Mouse (Mus musculus) olfactory bulb, adult 2 months (tissue): ENCODE results near the gene Rnh1. TPM values are rescaled to one million over a fixed set of nuclear protein-coding genes. Genes with fewer than 3 reads are reported as not detected.

Experiments
- H3K27ac ChIP-seq: fragments of 200-500 bp; 2 replicates; pipeline ENCODE4 v1.5.1; 2012; ENCODE audit warnings: low read depth, low read length; ENCODE audit not compliant: insufficient read depth
- H3K4me1 ChIP-seq: fragments of 200-500 bp; 2 replicates; pipeline ENCODE4 v1.6.1; 2012; ENCODE audit warnings: low read length; ENCODE audit not compliant: control insufficient read depth, insufficient read depth
- H3K4me3 ChIP-seq: fragments of 200-500 bp; 2 replicates; pipeline ENCODE4 v1.5.1; 2012; ENCODE audit warnings: mild to moderate bottlenecking, low read depth, low read length, moderate library complexity; ENCODE audit not compliant: insufficient read depth
- CTCF ChIP-seq: fragments of 200-500 bp; IDR thresholded peaks from 2 replicates; pipeline ENCODE4 v1.5.1; 2012; ENCODE audit warnings: low read depth, mild to moderate bottlenecking, low read length, moderate library complexity; ENCODE audit not compliant: insufficient read depth
- POLR2A ChIP-seq: fragments of 200-500 bp; IDR thresholded peaks from 2 replicates; pipeline ENCODE4 v1.6.1; 2012; ENCODE audit warnings: mild to moderate bottlenecking, low read depth, low read length, moderate library complexity; ENCODE audit not compliant: insufficient read depth
- WGBS: fragments of 180-500 bp; shearing (Covaris S2); methylation state at CpG from one replicate; pipeline ENCODE4 v1.1.7; 2018; 5-methylcytosine and 5-hydroxymethylcytosine counted together
- polyA plus RNA-seq: library from polyadenylated mRNA; stranded (reverse); fragments of >200 nt; gene quantifications from 2 replicates; pipeline ENCODE4 v1.2.4, GENCODE M21; 2012; ENCODE audit warnings: low replicate concordance; ENCODE audit not compliant: missing spikeins, insufficient read depth, insufficient read length

The Rnh1 gene
- polyA plus RNA-seq, 1 experiment = not detected

- TF ChIP-seq POLR2A (no peak; the same call in 1 of the 2 replicates), CTCF (no peak)
- Histone ChIP-seq H3K4me1 (peaks cover 7% of the 10 kb centered on the region; the same call in 1 of the 2 replicates), H3K27ac (peak overlapping the region; percentile 34), H3K4me3 (peak overlapping the region; percentile 64)
- WGBS = 1% methylated on average over 15 of the region's 15 CpGs
These were observed 49.2 kb downstream of the Rnh1 start for GRCm38 (mm10) chr7:141123517-141123856.

- Histone ChIP-seq H3K27ac (peak overlapping the region; percentile 34), H3K4me1 (peaks cover 7% of the 10 kb centered on the region; the same call in 1 of the 2 replicates), H3K4me3 (peak overlapping the region; percentile 64)
- 3% methylated on average over 29 of the region's 29 CpGs for WGBS
- TF ChIP-seq CTCF = no peak
- TF ChIP-seq POLR2A = no peak
These were observed 49.8 kb downstream of the Rnh1 start for GRCm38 (mm10) chr7:141122689-141123516.

- TF ChIP-seq CTCF (no peak), POLR2A (no peak)
- Histone ChIP-seq H3K4me1 (peaks cover 7% of the 10 kb centered on the region; the same call in 1 of the 2 replicates), H3K27ac (peak within 1 kb of the TSS; percentile 34), H3K4me3 (peak within 1 kb of the TSS; percentile 64)
- 54% methylated on average over 14 of the region's 14 CpGs for WGBS
These were observed 50.4 kb downstream of the Rnh1 start, which contains the start of gene Ptdss2 for GRCm38 (mm10) chr7:141122245-141122644. Gene Ptdss2, plus strand, starts transcription at chr7:141122382.

GRCm38 (mm10) chr7:141121051-141121531 is 51.6 kb downstream of the Rnh1 start:
- 80% methylated on average over 5 of the region's 5 CpGs for WGBS
- no peak overlapping the region for H3K4me3 ChIP-seq
- no peak for TF ChIP-seq CTCF
- TF ChIP-seq POLR2A = no peak
- H3K27ac ChIP-seq = no peak overlapping the region
- peaks cover 7% of the 10 kb centered on the region; the same call in 1 of the 2 replicates for H3K4me1 ChIP-seq

- peaks cover 7% of the 10 kb centered on the region; the same call in 1 of the 2 replicates for H3K4me1 ChIP-seq
- TF ChIP-seq POLR2A = no peak
- no peak for TF ChIP-seq CTCF
- 86% methylated on average over 3 of the region's 3 CpGs for WGBS
These were observed 52.1 kb downstream of the Rnh1 start for GRCm38 (mm10) chr7:141120605-141121004.

GRCm38 (mm10) chr7:141119487-141119886 is 53.2 kb downstream of the Rnh1 start:
- H3K27ac ChIP-seq = no peak overlapping the region

More at GRCm38 (mm10) chr7:141120605-141121004, 52.1 kb downstream of the Rnh1 start:
- H3K4me3 ChIP-seq = no peak overlapping the region
- no peak overlapping the region for H3K27ac ChIP-seq

GRCm38 (mm10) chr7:141117636-141118035 is 55.0 kb downstream of the Rnh1 start, which contains the start of gene Ano9:
Gene Ano9, minus strand, starts transcription at chr7:141117806.
- no peak for TF ChIP-seq CTCF
- TF ChIP-seq POLR2A = no peak
- 23% methylated on average over 9 of the region's 9 CpGs for WGBS

More at GRCm38 (mm10) chr7:141119487-141119886, 53.2 kb downstream of the Rnh1 start:
- peaks cover 7% of the 10 kb centered on the region; the same call in 1 of the 2 replicates for H3K4me1 ChIP-seq
- no peak for TF ChIP-seq POLR2A
- no peak for TF ChIP-seq CTCF
- WGBS = 85% methylated on average over 3 of the region's 3 CpGs
- H3K4me3 ChIP-seq = no peak overlapping the region

GRCm38 (mm10) chr7:141115874-141116273 is 56.8 kb downstream of the Rnh1 start:
- Histone ChIP-seq H3K4me3 (no peak overlapping the region), H3K27ac (no peak overlapping the region), H3K4me1 (no peaks in the 10 kb centered on the region)
- WGBS = 89% methylated on average over 9 of the region's 9 CpGs
- TF ChIP-seq CTCF = no peak

More at GRCm38 (mm10) chr7:141117636-141118035, 55.0 kb downstream of the Rnh1 start, which contains the start of gene Ano9:
- H3K4me1 ChIP-seq = peaks cover 3% of the 10 kb centered on the region; the same call in 1 of the 2 replicates
- H3K27ac ChIP-seq = no peak within 1 kb of the TSS
- no peak within 1 kb of the TSS for H3K4me3 ChIP-seq

Other genes with a start within 250 kb of the Rnh1 start
- not detected in 2 replicates for gene Pgghg, start 231.5 kb downstream of the Rnh1 start, polyA plus RNA-seq
- not detected in 2 replicates for gene Ifitm5, start 222.6 kb downstream of the Rnh1 start, polyA plus RNA-seq
- not detected in 2 replicates for gene Gm45717, start 216.9 kb downstream of the Rnh1 start, polyA plus RNA-seq
- gene Ifitm2, start 216.9 kb downstream of the Rnh1 start, polyA plus RNA-seq = not detected in 2 replicates
- gene Ifitm1, start 205.6 kb downstream of the Rnh1 start, polyA plus RNA-seq = not detected in 2 replicates
- not detected in 2 replicates for gene Ifitm3, start 162.1 kb downstream of the Rnh1 start, polyA plus RNA-seq
- gene Ifitm6, start 154.9 kb downstream of the Rnh1 start, polyA plus RNA-seq = not detected in 2 replicates
- not detected in 2 replicates for gene Gm17387, start 143.7 kb downstream of the Rnh1 start, polyA plus RNA-seq
- gene B4galnt4, start 111.8 kb downstream of the Rnh1 start, polyA plus RNA-seq = not detected in 2 replicates
- gene Pkp3, start 94.6 kb downstream of the Rnh1 start, polyA plus RNA-seq = not detected in 2 replicates
- gene Sigirr, start 72.3 kb downstream of the Rnh1 start, polyA plus RNA-seq = not detected in 2 replicates
- not detected in 2 replicates for gene Ano9, start 55.1 kb downstream of the Rnh1 start, polyA plus RNA-seq
- gene Ptdss2, start 50.5 kb downstream of the Rnh1 start, polyA plus RNA-seq = not detected in 2 replicates
- not detected in 2 replicates for gene Hras, start 21.1 kb upstream of the Rnh1 start, polyA plus RNA-seq
- not detected in 2 replicates for gene Lrrc56, start 21.3 kb upstream of the Rnh1 start, polyA plus RNA-seq
- not detected in 2 replicates for gene Lmntd2, start 41.2 kb upstream of the Rnh1 start, polyA plus RNA-seq
- not detected in 2 replicates for gene Rassf7, start 43.0 kb upstream of the Rnh1 start, polyA plus RNA-seq
- not detected in 2 replicates for gene Phrf1, start 55.9 kb upstream of the Rnh1 start, polyA plus RNA-seq
- not detected in 2 replicates for gene Irf7, start 93.6 kb upstream of the Rnh1 start, polyA plus RNA-seq
- gene Cdhr5, start 103.9 kb upstream of the Rnh1 start, polyA plus RNA-seq = not detected in 2 replicates
- not detected in 2 replicates for gene Sct, start 106.3 kb upstream of the Rnh1 start, polyA plus RNA-seq
- gene Drd4, start 119.1 kb upstream of the Rnh1 start, polyA plus RNA-seq = not detected in 2 replicates
- gene Deaf1, start 154.8 kb upstream of the Rnh1 start, polyA plus RNA-seq = not detected in 2 replicates
- gene Tmem80, start 154.9 kb upstream of the Rnh1 start, polyA plus RNA-seq = not detected in 2 replicates
- not detected in 2 replicates for gene Eps8l2, start 166.0 kb upstream of the Rnh1 start, polyA plus RNA-seq
- not detected in 2 replicates for gene Taldo1, start 219.3 kb upstream of the Rnh1 start, polyA plus RNA-seq
- gene Gatd1, start 241.3 kb upstream of the Rnh1 start, polyA plus RNA-seq = not detected in 2 replicates